Mouse (Mus musculus): ENCODE measurements at regions not wholly inside any gene's neighbourhood (a gene's known extent, or its start where the extent isn't known, plus 50 kb on each side); places are given as distances from the start of the nearest gene placed in this dataset.

DNA sequence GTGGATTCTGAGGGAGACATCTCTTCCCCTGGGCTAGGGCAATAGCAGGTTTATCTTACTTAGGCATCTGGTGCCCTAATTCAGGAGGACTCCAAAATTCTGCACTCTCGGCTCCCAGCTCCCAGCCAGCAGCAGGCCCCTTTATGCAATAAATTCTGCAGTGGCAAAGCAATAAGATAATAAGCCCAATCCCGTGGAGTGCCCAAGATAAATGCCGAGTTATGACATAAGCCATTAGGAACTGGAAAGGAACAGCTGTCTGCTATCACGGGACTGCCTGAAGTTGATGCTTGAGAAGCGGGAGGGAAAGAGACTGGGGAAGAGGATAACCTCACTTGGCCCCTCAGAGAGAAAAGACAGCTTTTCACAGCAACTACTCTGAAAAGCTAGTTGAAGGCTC is 159.0 kb downstream of the 1190002N15Rik start:
- no peak for DNase-seq (ENCODE audit: low spot score)

DNA sequence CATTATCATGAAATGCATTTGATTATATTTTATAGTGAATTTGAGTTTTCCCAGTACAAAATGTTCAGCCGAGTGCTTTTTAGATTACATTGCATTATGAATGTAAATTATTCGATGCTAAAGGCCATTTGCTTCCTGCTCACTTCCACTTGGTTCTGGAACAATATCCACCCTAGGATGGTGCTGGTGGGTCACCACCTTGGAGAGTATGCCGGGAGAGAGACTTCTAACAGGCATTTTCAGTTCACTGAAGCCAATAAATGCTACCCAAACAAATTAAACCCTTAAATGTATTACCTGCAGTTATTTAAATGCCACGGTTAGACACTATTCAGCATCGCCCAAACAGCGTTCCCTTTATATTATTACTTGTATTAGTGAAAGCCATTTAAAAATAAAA is 159.6 kb downstream of the 1190002N15Rik start:
- DNase-seq (ENCODE audit: low spot score), result no peak

DNA sequence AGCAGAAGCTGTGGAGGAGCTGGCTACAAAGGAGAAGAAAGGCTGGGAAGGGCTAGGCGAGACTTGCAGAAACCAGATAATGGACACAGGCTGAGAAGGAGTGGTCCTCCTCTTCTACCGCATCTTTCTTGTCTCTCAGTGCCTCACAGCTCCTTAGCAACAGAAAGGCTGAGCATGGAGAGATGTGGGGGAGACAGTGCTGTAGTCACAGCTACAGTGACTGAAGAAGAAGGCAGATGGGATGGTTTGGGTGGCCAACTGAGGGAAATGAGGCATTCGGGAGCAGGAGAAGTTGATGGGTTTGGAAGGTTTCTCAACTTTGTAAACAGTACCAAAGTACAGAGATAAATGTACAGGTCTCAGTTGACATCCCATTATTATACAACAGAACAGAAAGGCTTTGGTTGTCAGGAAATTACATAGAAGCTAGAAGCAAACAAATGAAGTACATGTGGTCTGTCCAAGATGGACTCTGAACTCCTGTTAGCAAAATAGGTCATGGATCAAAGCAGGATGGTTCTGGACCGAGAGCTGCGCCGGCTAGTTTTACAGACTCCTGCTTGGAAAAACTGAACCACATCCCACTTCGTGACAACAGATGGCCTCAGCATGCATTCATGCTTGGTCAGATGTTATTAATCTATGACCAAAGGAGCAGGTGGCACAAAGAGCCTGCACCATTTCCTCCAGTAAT is 160.4 kb downstream of the 1190002N15Rik start:
- DNase-seq (ENCODE audit: low spot score), result no peak

DNA sequence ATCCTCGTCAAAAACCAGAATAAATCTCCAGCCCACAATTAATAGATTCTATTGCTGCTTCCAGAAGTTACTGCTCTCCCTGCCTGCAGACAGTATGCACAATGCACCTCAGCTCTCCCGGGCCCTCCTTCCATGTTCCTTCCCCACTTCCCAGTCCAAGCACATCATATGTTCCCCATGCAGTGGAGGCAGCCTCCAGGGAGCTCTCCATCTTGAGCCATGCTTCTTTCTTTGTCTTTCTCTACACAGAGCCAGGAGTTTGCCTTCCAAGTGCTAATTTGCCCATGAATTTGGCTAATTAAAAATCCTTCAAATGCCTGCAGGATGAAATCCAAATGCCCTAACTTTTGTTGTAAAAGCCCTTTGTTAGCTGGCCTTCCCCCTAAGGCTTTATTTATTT is 166.9 kb downstream of the 1190002N15Rik start:
- DNase-seq (ENCODE audit: low spot score), result no peak

DNA sequence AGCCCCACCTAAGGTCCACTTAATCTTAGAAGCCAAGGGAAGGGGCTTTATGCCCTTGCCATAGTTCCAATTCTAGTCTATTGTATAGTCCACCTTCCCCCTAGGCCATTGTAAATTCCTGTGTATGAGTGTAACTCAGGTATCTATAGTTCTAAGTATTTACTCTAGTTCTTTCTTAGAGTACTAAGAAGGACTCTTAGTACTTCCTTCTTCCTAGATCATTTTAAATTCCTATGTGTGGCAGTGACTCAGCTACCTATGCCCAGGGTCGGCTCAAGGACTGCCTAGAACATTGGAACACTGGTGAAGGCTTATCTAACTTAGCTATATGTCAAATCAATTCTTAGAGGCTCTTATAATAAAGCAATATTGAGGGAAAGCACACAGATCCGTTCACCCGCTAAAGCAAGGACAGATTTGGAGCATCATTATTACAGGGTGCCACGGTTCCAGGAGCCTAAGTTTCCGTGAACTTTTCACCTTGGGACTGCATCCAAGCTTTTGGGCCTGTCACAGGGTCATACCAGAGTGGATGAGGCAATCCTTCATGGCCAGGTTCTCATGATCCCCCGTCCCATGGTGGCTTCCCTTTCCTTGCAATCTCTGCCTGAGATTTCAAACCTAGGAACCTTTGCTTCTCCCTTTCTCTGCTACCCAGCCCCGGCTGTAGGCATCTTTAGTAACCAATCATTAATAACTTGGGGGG is 169.5 kb downstream of the 1190002N15Rik start:
- no peak for DNase-seq (ENCODE audit: low spot score)

DNA sequence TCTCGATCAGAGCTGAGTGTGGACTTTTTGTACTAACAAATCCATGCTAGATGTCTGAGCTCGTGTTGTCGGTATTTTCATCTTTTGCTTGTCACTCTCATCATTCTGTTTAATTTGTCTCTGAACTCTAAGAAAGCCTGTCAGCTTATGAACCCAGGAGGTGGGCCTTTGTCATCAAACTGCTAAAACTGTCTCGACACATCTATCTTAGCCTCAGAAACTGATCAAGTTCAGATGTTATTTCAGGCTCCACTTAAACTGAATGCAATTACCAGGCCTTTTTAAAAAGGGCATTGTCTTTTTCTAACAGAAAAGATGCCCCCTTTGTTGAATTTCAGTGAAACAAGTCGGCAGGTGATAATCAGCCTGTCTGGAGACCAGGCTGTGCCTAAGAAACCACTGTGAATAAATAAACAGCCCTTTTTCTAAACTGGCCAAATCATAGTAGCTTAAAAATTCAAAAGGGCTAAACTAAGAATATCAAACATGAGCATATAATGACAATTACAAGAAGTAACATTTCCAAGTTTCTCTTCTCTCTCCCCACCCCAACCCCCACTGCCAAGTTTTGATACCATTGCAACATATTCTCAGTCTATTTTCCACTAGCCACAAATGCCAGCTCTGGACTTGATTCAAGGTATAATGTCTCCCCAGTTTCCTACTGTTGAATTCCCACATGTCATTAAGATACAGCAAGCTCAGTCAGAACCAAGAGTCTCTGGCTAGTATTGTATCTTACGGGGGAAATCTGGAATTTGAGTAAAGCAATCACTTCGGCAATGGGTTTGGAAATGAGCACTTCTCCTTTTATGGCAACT is 175.8 kb downstream of the 1190002N15Rik start:
- DNase-seq (ENCODE audit: low spot score), result no peak

DNA sequence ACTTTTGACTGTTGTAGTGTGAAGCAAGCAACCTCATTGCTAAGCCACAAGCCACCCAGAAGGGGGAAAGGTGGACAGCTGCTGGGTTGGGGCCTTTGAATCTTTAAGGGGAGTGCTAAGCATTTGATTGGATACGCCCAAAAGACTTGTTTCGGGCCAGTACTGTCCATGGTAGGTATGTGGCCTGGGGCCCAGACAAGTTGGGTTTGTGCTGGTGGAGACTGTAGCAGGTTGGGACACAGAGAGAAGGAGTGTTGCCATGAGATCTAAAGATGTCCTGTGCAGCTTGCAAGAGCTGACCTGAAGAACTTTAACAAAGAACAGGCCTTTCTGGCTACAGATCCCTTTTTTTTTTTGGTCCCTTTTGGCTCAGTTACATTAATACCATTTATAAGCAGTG is 176.9 kb downstream of the 1190002N15Rik start:
- DNase-seq (ENCODE audit: low spot score), result no peak

DNA sequence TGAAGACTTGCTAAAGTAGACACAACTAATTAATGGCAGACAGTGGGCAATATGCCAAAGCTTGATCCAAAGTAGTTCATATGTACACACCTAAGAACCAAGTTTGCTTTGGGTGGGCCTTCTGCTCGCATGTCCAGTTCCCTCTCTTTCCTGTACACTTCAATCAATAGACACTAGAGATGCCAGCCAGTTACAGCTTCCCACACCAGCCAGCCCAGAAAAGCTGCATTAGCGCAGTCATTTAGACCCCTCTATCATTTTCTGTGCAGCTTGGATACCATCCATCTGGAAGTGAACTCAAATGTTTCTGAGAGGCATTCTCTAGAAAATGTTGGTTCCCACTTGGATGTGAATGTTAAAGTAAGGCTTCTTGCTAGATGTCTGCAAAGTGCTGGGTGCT is 179.7 kb downstream of the 1190002N15Rik start:
- DNase-seq (ENCODE audit: low spot score), result no peak

DNA sequence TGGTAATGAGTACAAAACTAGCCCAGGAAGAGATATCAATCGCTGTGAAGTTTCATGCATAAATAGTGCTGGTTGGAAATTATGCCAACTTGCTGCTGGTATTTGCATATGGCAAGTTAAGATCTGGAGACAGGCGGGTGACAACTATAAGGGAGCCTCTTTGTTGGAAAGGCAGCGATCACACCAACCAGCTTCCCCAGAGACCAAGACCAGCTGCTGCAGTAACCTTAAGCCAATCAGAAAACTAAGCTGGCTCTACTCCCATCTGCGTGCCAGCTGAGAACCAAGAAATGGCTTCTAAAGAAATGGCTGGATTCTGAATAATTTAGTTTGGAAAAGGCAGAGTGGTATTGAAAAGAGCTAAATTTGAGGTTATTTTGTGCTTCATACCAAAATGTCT is 195.9 kb downstream of the 1190002N15Rik start:
- DNase-seq (ENCODE audit: low spot score), result no peak

DNA sequence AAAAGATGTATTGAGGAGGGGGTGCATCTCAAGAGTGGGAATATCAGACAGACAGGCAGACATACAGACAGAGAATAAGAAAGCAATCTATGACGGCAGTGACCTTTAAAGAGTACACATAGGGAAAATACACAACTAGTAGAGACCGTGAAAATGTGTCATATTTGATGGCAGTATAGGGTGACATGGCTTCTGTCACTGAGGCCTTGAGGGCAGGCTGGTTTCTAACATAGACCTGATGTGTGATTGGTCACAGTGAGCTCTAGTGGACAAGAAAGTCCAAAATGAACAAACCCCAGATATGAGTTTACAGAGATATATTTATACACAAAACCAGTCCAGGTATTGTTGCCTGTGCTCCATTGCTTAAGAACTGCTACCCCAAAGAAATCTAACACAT is 196.3 kb downstream of the 1190002N15Rik start:
- DNase-seq (ENCODE audit: low spot score), result no peak

DNA sequence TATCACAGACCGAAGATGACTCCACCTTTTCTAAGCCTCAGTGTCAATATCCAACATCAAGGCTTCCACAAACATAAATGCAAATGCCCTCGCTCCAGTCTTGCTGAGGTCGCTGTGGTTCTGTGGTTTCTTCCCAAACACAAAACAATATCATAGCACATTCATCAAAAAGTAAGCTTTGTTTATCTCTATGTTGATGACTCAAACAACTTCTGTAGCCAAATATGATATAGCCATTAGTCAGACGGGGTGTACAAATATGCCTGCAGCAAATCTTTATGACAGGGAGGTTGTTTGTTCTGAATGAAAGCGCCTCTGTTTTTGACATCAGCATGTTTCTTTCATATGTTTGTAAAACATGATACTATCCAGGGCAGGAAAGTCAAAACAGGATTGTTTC is 204.4 kb downstream of the 1190002N15Rik start:
- DNase-seq (ENCODE audit: low spot score), result no peak

DNA sequence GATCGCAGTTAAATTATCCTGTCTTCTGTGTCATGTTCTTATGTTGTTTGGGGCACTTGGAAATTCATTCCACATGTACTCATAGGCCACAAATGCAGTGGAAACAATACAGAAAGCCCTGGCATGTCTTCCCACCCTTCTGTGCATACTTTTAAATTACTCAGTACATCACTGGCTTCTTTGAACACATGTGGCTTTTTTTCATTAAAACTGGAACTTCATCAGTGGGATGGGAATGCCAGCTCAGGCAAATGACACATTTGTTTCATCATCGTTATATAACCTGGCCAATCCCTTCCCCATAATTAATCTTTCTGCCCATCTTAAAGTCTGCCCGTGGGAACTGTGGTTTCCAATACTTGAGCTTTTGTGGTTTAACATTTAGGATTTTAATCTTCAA is 214.9 kb downstream of the 1190002N15Rik start:
- no peak for DNase-seq (ENCODE audit: low spot score)

DNA sequence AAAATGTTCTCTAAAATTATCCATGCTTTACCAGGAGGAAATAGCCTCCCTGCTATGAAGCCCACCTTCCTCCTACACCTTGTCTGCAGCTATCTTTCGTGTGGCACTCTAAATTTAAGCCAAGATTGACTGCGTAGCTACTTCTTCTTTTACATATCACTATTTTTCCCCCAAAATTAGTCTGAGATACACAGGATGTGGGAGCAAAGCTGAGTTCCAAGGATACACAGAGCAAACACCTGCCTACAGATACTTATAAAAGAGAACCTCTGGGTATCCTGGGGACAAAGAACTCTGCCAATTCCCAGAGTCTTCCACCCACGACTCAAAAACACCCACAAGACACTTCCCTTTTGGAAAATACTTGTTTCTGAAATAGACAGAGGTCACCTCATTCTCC is 235.3 kb downstream of the 1190002N15Rik start:
- no peak for DNase-seq (ENCODE audit: low spot score)

DNA sequence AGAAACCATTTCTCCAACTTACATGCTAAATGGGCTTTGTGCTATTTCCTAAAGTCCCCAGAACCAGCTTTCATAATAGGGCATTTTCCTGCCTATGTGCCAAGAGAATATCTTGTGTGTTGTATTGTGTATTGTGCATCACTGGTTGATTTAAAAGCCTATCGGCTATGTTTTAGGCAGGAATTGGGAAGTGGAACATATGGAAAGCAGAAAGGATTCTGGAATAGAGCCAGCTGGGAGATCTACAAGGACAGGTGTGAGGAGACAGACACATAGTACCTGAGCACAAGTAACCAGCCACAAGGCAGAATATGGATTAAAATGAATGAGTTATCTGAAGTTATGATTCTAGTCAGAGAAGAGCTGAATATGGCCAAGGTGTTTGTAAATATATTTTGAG is 236.0 kb downstream of the 1190002N15Rik start:
- DNase-seq (ENCODE audit: low spot score), result no peak

DNA sequence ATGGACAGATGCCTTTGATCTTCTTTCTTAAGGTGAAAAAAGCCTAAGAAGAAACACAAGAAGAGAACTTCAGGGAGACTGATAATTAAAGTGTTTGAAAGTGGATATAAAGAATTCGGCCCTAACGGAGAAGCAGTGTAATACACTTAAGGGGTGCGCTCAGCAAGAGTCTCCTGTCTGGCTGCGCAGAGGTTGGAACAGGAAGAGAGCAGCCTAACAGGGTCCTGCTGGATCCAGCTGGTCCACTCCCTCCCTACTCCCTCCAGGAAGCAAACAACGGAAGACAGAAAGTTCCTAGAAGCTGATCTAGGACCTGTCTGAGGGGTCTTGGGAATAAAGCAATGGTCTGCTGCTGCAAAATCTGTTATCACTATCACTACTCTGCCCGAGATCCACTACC is 242.4 kb downstream of the 1190002N15Rik start:
- DNase-seq (ENCODE audit: low spot score), result no peak

DNA sequence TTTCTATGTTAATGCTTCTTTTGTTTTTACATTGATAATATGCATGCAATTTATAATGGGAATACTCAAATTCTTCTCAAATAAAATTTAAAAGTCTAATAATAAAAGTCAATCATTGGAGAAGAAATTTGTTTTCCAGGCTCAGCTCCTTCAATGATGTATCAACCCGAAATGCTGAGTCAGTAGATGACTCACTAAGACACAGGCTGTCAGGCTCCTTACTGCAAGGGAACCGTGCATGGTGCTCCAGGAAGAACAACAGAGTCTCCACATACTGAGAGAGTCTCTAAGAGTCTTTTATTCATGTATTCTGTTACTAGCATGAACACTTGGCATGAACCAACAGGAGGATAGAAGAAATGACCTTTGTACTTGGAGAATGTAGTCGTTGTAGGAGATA is 245.7 kb downstream of the 1190002N15Rik start:
- no peak for DNase-seq (ENCODE audit: low spot score)

DNA sequence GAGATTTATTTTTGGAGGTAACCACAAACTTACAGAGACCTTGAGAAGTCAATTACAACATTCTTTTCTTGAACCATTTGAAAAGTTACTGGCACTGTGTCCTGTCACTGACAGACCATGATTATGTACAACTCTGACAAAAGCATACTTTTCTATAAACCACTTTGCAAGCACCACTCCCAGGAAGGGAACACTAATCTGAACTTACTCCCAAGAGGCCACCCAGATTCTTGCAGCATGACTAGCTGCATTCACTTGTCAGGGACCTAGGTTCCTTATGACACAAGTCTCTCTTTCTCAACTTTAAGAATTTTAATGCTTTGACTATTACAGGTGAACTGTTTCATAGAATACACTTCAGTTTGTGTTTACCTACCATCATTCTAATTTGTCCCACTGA is 248.3 kb downstream of the 1190002N15Rik start:
- no peak for DNase-seq (ENCODE audit: low spot score)

DNA sequence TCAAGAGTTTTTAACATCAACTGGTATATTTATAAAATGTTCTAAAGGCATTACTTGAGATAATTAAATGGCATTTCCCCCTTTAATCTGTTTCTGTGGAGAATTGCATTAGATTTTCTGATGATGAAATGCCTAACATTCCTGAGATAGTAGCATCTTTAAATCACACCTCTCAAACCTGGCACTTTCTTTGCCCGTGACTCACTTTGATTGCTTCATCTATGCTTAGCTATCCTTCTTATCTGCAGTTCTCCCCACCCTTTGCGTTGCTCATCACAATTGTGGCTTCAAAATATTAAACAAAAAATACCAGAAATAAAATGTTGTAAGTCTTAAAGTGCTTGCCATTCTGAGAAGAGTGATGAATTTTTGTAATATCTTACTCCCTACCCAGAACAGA is 250.3 kb downstream of the 1190002N15Rik start:
- no peak for DNase-seq (ENCODE audit: low spot score)

DNA sequence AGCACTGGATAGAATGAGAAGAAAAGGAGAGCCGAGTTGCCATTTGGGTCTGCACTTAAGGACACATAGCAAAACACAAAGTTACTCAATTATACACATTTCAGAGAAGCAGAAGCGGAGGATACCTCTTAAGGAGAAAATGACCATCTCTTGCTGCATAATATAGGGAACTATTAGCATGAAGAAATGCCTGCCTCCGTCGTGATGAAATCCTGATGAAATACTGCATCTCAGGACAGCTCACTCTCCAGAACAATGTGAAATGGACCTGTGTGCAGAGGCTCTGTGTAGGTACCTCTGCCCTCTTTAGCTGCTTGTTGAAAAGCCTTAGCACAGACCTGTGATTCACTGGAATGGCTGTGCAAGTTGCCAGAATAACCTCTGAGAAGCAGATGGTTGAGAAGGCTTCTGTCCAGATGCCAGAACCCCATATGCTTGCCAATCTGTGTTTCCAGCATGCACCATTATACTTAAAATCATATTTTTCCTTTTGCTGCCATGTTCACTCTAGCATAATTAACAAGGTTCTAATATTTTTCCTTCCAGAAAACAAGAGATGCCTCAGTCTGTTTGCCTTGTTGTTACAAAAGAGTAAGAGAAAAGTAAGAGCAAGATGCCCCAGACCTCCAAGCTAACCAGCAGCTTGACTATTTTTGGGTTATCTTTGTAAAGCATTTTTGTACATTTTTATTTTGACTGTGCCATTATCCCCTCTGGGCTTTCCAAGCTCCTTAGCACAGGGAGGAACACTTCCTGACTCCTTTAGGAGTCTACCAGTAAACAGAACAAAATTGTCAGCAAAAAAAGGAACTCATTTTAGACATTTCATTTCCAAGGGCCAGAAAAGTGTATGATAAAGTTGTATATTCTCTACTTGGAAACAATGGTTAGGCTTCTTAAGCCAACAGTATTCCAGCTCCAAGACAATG is 259.0 kb downstream of the 1190002N15Rik start:
- no peak for DNase-seq (ENCODE audit: low spot score)

DNA sequence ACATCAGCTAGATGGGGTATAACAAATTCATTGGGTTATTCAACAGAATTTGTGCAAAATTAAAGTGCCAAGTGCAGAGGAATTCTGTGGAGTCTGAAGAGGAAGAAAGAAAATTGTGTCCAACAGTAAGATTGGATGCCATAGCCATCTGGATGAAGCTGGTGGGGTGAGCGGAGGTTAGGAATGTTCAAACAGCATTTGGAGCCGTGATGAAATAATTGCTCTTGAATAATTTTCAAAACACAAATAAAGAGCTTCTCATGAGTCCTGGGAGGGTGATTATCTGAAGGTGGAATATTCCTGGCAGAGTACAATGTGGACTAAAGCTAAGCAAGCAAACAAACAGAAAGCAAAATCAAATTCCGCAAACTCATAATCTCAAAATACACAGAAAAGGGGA is 260.8 kb downstream of the 1190002N15Rik start:
- DNase-seq (ENCODE audit: low spot score), result no peak

DNA sequence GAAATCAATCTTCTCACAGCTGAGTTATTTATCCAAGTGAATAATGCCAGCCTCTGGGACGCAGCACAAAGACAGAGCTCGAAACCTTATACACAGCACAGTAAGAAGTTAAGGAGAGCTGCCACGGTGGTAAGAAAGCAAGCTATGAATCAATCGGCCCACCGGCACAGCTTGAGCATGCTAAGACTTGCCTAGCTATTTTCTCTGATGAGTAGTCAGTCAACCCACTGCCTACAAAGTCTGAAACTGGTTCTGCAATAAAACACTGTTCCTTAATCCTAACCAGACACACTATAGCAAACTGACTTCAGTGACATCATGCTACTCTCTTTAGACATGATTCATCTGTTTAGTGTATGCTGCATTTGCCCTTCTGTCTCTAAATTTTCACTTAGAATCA is 268.7 kb downstream of the 1190002N15Rik start:
- no peak for DNase-seq (ENCODE audit: low spot score)

DNA sequence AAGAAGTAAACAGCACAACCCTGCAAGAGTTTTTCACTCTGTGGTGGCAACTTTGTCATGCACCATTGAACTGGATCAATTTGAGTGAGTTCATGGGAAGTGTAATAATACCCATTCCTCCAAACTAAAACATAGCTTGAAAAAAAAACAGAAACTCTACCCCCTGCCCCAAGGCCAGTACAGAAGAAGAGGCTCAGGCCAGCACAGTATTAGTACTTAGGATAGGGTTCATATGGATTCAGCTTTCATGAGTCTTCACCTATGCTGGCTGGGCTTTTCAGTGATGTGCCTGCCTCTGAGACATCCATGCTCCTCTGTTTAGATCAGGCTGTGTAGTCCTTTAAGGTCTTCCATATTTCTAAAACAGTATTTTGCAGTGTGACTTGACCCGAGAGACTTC is 270.6 kb downstream of the 1190002N15Rik start:
- no peak for DNase-seq (ENCODE audit: low spot score)
